In genomic region chr2:180272884-180273321, GRCm38 (mm10) we compare ENCODE assay signal across 9 mouse cellular contexts. TPM values are rescaled to one million over a fixed set of nuclear protein-coding genes. Genes with fewer than 3 reads are reported as not detected.
A peak's percentile ranks its signal among the peaks of the same experiment; 100 is the strongest.
DNase-seq lines count a peak whose midpoint lies in the region; ATAC-seq and TF ChIP-seq lines count a peak whose summit lies in the region.
"Had no signal": no experiment of that assay in that cellular context is flagged by ENCODE, and none has a peak within 500 bp of the region (broad histone marks: within the 10 kb centered on the region; RNA-seq: fewer than 3 reads in every experiment).

No protein-coding gene starts in this region.

- TF ChIP-seq CTCF in spleen, adult 2 months (IDR thresholded peaks at IDR 0.05; ENCODE audit: extremely low read depth, insufficient read depth, insufficient read length, insufficient replicate concordance) = no peak
- no peak for TF ChIP-seq CTCF in olfactory bulb, adult 2 months (IDR thresholded peaks at IDR 0.05; ENCODE audit: insufficient read depth, low read depth, low read length)

- H3K9ac ChIP-seq in heart, embryonic 16.5 days (ENCODE audit: low read length) = peak overlapping the region; percentile 95
- H3K9ac ChIP-seq in limb, embryonic 14.5 days (ENCODE audit: low read depth, low read length, severe bottlenecking) = peak overlapping the region; percentile 91

- under 1% methylated on average over 32 of the region's 37 CpGs for WGBS in spleen, adult 2 months
- WGBS in heart, embryonic 16.5 days = under 1% methylated on average over 37 of the region's 37 CpGs
- under 1% methylated on average over 17 of the region's 37 CpGs for WGBS in limb, embryonic 14.5 days
- WGBS in olfactory bulb, adult 2 months = 1% methylated on average over 37 of the region's 37 CpGs

- peak overlapping the region; percentile 73 for H3K4me3 ChIP-seq in spleen, adult 2 months (ENCODE audit: extremely low read depth, insufficient read depth, insufficient read length)
- peak overlapping the region; percentile 87 for H3K4me3 ChIP-seq in heart, embryonic 16.5 days (ENCODE audit: low read length)
- H3K4me3 ChIP-seq in limb, embryonic 14.5 days (replicated peaks; ENCODE audit: low read length) = peak overlapping the region; percentile 83
- peak overlapping the region; percentile 80 for H3K4me3 ChIP-seq in olfactory bulb, adult 2 months (ENCODE audit: insufficient read depth, low read depth, low read length)

- peaks cover 46% of the 10 kb centered on the region; the same call in 1 of the 2 replicates for H3K4me1 ChIP-seq in spleen, adult 2 months (ENCODE audit: control insufficient read depth, insufficient read depth, insufficient read length)
- peaks cover 32% of the 10 kb centered on the region for H3K4me1 ChIP-seq in heart, embryonic 16.5 days (ENCODE audit: control insufficient read depth, insufficient read depth, low read length)
- H3K4me1 ChIP-seq in limb, embryonic 14.5 days (ENCODE audit: control insufficient read depth, insufficient read depth, low read length) = peaks cover 14% of the 10 kb centered on the region; the same call in 1 of the 2 replicates
- peaks cover 21% of the 10 kb centered on the region for H3K4me1 ChIP-seq in olfactory bulb, adult 2 months (ENCODE audit: control insufficient read depth, insufficient read depth, low read length)

- no peaks in the 10 kb centered on the region for H3K27me3 ChIP-seq in spleen, adult 2 months (ENCODE audit: control insufficient read depth, insufficient read depth, low read length)
- H3K27me3 ChIP-seq in heart, embryonic 16.5 days (ENCODE audit: control insufficient read depth, insufficient read depth, low read length) = no peaks in the 10 kb centered on the region
- no peaks in the 10 kb centered on the region for H3K27me3 ChIP-seq in limb, embryonic 14.5 days (ENCODE audit: control insufficient read depth, insufficient read depth, low read length)

- H3K4me2 ChIP-seq in heart, embryonic 16.5 days (ENCODE audit: low read depth, low read length) = peak overlapping the region; percentile 92
- peak overlapping the region; percentile 93 for H3K4me2 ChIP-seq in limb, embryonic 14.5 days (replicated peaks; ENCODE audit: low read depth, low read length, severe bottlenecking)

- H3K9me3 ChIP-seq in heart, embryonic 16.5 days (replicated peaks; ENCODE audit: control insufficient read depth, low read length) = no peaks in the 10 kb centered on the region
- H3K9me3 ChIP-seq in limb, embryonic 14.5 days (ENCODE audit: control insufficient read depth, low read length) = no peaks in the 10 kb centered on the region

- no peak for DNase-seq in frontal cortex, adult 2 months (ENCODE audit: extremely low spot score in 1 of 2, low spot score in 1 of 2)
- DNase-seq in spleen, adult 2 months (ENCODE audit: low read depth in 1 of 2, low spot score in 2 of 2) = no peak
- DNase-seq in spleen, postnatal 4 days (ENCODE audit: low spot score in 2 of 2) = no peak
- DNase-seq in limb, embryonic 14.5 days (ENCODE audit: low spot score) = no peak
- DNase-seq in gastrocnemius, postnatal 14 days = no peak

- intact Hi-C loops in gastrocnemius, postnatal 14 days (cut with DNase I; ENCODE audit: low total_unique reads) = no loop called here

- H3K36me3 ChIP-seq in spleen, adult 2 months (ENCODE audit: control insufficient read depth, insufficient read depth, low read length) = no peaks in the 10 kb centered on the region
- H3K36me3 ChIP-seq in heart, embryonic 16.5 days (ENCODE audit: control insufficient read depth, insufficient read depth) = peaks cover 5% of the 10 kb centered on the region
- H3K36me3 ChIP-seq in limb, embryonic 14.5 days (ENCODE audit: control insufficient read depth, insufficient read depth, low read length) = peaks cover 25% of the 10 kb centered on the region

- ATAC-seq in frontal cortex, adult (ENCODE audit: low TSS enrichment) = peak; percentile 18; the same call in 1 of the 2 replicates
- peak; percentile 12 for ATAC-seq in heart, embryonic 16.5 days (replicated peaks; ENCODE audit: extremely low read depth, insufficient read depth, low FRiP score)
- ATAC-seq in limb, embryonic 14.5 days (ENCODE audit: low FRiP score, low read depth) = peak; percentile 24

- H3K27ac ChIP-seq in spleen, adult 2 months (ENCODE audit: insufficient read depth, low read length) = peak overlapping the region; percentile 60
- peak overlapping the region; percentile 71 for H3K27ac ChIP-seq in heart, embryonic 16.5 days (ENCODE audit: low read length)
- 0 out of 2 replicates have a peak overlapping the region, but pooled peaks have one; percentile 33 for H3K27ac ChIP-seq in limb, embryonic 14.5 days (replicated peaks; ENCODE audit: low read depth, low read length)
- no peak overlapping the region for H3K27ac ChIP-seq in olfactory bulb, adult 2 months (ENCODE audit: insufficient read depth, low read depth, low read length)

- no peak for TF ChIP-seq POLR2A in spleen, adult 2 months (IDR thresholded peaks at IDR 0.05; ENCODE audit: low read depth, low read length)
- TF ChIP-seq POLR2A in limb, embryonic 14.5 days (IDR thresholded peaks at IDR 0.05; ENCODE audit: borderline replicate concordance, extremely low read depth, insufficient read depth, insufficient read length) = no peak
- no peak for TF ChIP-seq POLR2A in olfactory bulb, adult 2 months (IDR thresholded peaks at IDR 0.05; ENCODE audit: insufficient read depth, low read depth, low read length)

RNA-seq across cellular contexts. Expression of gene Cables2, which starts 0.4 kb away (rescaled TPM):
- 31.1 and 33.3 TPM in 2 replicates for polyA plus RNA-seq in frontal cortex, adult 2 months (2012; rRNA removed)
- 40.9 and 56.9 TPM in 2 replicates for polyA plus RNA-seq in spleen, adult 2 months (2012; rRNA removed)
- polyA plus RNA-seq in heart, embryonic 16.5 days (2015; fragmentation: Nextera tagmentation; extraction: Ambion mirVana) = 6.1 and 9.9 TPM in 2 replicates
- polyA plus RNA-seq in limb, embryonic 14.5 days (2012; rRNA removed) = 37.7 and 45.8 TPM in 2 replicates
- polyA plus RNA-seq in limb, embryonic 14.5 days (2014; fragmentation: Nextera tagmentation; extraction: Ambion mirVana) = 22.5 and 23.4 TPM in 2 replicates
- polyA plus RNA-seq in olfactory bulb, adult 2 months (2012; ENCODE audit: insufficient read depth, insufficient read length, low replicate concordance, missing spikeins) = not detected in 2 replicates
- 1 to 10 TPM; 6.8 to 9.2 TPM for total RNA-seq in gastrocnemius, postnatal 14 days (2021)

RNA-seq across cellular contexts. Expression of gene Rps21, which starts 15.7 kb away (rescaled TPM):
- 1,869 and 1,955 TPM in 2 replicates for polyA plus RNA-seq in frontal cortex, adult 2 months (2012; rRNA removed)
- polyA plus RNA-seq in spleen, adult 2 months (2012; rRNA removed) = 2,793 and 4,124 TPM in 2 replicates
- 208 and 247 TPM in 2 replicates for polyA plus RNA-seq in heart, embryonic 16.5 days (2015; fragmentation: Nextera tagmentation; extraction: Ambion mirVana)
- polyA plus RNA-seq in limb, embryonic 14.5 days (2012; rRNA removed) = 3,975 and 4,219 TPM in 2 replicates
- polyA plus RNA-seq in limb, embryonic 14.5 days (2014; fragmentation: Nextera tagmentation; extraction: Ambion mirVana) = 716 and 729 TPM in 2 replicates
- polyA plus RNA-seq in olfactory bulb, adult 2 months (2012; ENCODE audit: insufficient read depth, insufficient read length, low replicate concordance, missing spikeins) = 1,119 TPM in 1 of 2 replicates, not detected in the other
- total RNA-seq in gastrocnemius, postnatal 14 days (2021) = 100 to 1,000 TPM; 456 to 506 TPM

RNA-seq across cellular contexts. Expression of gene Rbbp8nl, which starts 16.8 kb away (rescaled TPM):
- polyA plus RNA-seq in frontal cortex, adult 2 months (2012; rRNA removed) = 0.04 TPM in 1 of 2 replicates, not detected in the other
- polyA plus RNA-seq in spleen, adult 2 months (2012; rRNA removed) = not detected in 2 replicates
- polyA plus RNA-seq in heart, embryonic 16.5 days (2015; fragmentation: Nextera tagmentation; extraction: Ambion mirVana) = 0.05 and 0.22 TPM in 2 replicates
- polyA plus RNA-seq in limb, embryonic 14.5 days (2012; rRNA removed) = 2.0 and 2.3 TPM in 2 replicates
- polyA plus RNA-seq in limb, embryonic 14.5 days (2014; fragmentation: Nextera tagmentation; extraction: Ambion mirVana) = 1.0 and 1.3 TPM in 2 replicates
- not detected in 2 replicates for polyA plus RNA-seq in olfactory bulb, adult 2 months (2012; ENCODE audit: insufficient read depth, insufficient read length, low replicate concordance, missing spikeins)
- not detected for total RNA-seq in gastrocnemius, postnatal 14 days (2021)
- total RNA-seq: gastrocnemius, postnatal 36 days had no signal

RNA-seq across cellular contexts. Expression of gene Lama5, which starts 47.2 kb away (rescaled TPM):
- polyA plus RNA-seq in frontal cortex, adult 2 months (2012; rRNA removed) = 15.9 TPM in 2 replicates
- polyA plus RNA-seq in spleen, adult 2 months (2012; rRNA removed) = 8.4 and 12.2 TPM in 2 replicates
- polyA plus RNA-seq in heart, embryonic 16.5 days (2015; fragmentation: Nextera tagmentation; extraction: Ambion mirVana) = 17.7 and 32.1 TPM in 2 replicates
- polyA plus RNA-seq in limb, embryonic 14.5 days (2012; rRNA removed) = 47.3 and 56.7 TPM in 2 replicates
- polyA plus RNA-seq in limb, embryonic 14.5 days (2014; fragmentation: Nextera tagmentation; extraction: Ambion mirVana) = 30.4 and 31.2 TPM in 2 replicates
- polyA plus RNA-seq in olfactory bulb, adult 2 months (2012; ENCODE audit: insufficient read depth, insufficient read length, low replicate concordance, missing spikeins) = not detected in 2 replicates
- total RNA-seq in gastrocnemius, postnatal 14 days (2021) = 10 to 100 TPM; 17.9 to 18.0 TPM
